ENCODE assay signal across 13 mouse cellular contexts in the genomic region with DNA sequence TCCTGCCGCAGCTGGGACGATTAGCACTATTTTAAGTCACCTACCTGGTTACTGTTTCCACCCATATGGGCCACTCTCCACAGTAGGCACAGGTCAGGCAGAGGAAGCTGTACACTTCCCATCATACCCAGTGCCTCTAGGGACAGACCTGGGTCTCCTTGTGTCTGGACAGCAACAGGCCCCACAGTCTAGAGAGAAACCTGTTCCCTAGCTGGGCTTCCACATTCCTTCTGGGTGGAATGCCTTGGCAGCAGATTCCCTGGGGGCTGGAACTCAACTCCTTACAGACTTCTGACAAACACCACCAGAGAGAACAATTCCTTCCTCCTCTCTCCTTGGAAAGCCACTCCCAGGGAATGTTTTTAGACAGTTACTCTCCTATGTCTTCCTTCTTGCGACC.
DNase-seq lines count a peak whose midpoint lies in the region; ATAC-seq and TF ChIP-seq lines count a peak whose summit lies in the region.
"Had no signal": no experiment of that assay in that cellular context is flagged by ENCODE, and none has a peak within 500 bp of the region (broad histone marks: within the 10 kb centered on the region; RNA-seq: fewer than 3 reads in every experiment).

No protein-coding gene starts in this region.

- DNase-seq in gastrocnemius, adult 2 months: no peak
- no peak for DNase-seq in gastrocnemius, postnatal 14 days
- DNase-seq in lung, adult 18-20 months: peak; percentile 17 to 43
- DNase-seq in lung, adult 2 months: no peak
- peak; percentile 43 for DNase-seq in lung, postnatal 10 days
- DNase-seq in yolk sac, embryonic 10.5 days (ENCODE audit: low spot score): peak; percentile 32
- no peak for DNase-seq in urinary bladder, postnatal 10 days (ENCODE audit: low spot score)
- no peak for DNase-seq in liver, postnatal 0 days
- DNase-seq: heart, adult 11 months; kidney, adult 11 months; thymus, postnatal 36 days had no signal

- intact Hi-C loops in gastrocnemius, adult 2 months (cut with DNase I): loop anchor here (5.0 kb wide), 1 partner anchor 35 kb away; no protein-coding TSS in a partner anchor
- intact Hi-C loops in gastrocnemius, postnatal 14 days (cut with DNase I; ENCODE audit: low total_unique reads): no loop called here

- TF ChIP-seq POLR2A in lung, adult 2 months (IDR thresholded peaks at IDR 0.05; ENCODE audit: borderline replicate concordance, extremely low read depth, low read depth, low read length): no peak

- no peaks in the 10 kb centered on the region; the same call in 1 of the 2 replicates for H3K4me1 ChIP-seq in lung, adult 2 months (ENCODE audit: control insufficient read depth, insufficient read depth, low read length)
- H3K4me1 ChIP-seq in liver, postnatal 0 days (ENCODE audit: insufficient read depth): peaks cover 47% of the 10 kb centered on the region
- H3K4me1 ChIP-seq: megakaryocyte, embryonic 14.5 days had no signal

- H3K4me3 ChIP-seq in gastrocnemius, adult 2 months: no peak overlapping the region
- no peak overlapping the region for H3K4me3 ChIP-seq in lung, adult 2 months (replicated peaks; ENCODE audit: extremely low read depth, low read depth, low read length)
- no peak overlapping the region for H3K4me3 ChIP-seq in liver, postnatal 0 days (ENCODE audit: low read depth, low read length)
- H3K4me3 ChIP-seq: megakaryocyte, embryonic 14.5 days had no signal

- no peak overlapping the region for H3K4me2 ChIP-seq in liver, postnatal 0 days (ENCODE audit: low read depth, low read length)
- H3K4me2 ChIP-seq: liver, embryonic 11.5 days had no signal

- no peak for ATAC-seq in liver, postnatal 0 days

- H3K27ac ChIP-seq in gastrocnemius, adult 2 months: peak overlapping the region; percentile 20; the same call in 1 of the 2 replicates
- no peak overlapping the region for H3K27ac ChIP-seq in liver, postnatal 0 days (ENCODE audit: low read depth)

- no peak for TF ChIP-seq EP300 in liver, postnatal 0 days (IDR thresholded peaks at IDR 0.05; ENCODE audit: low read depth)

- H3K9me3 ChIP-seq in liver, postnatal 0 days (ENCODE audit: low read length): no peaks in the 10 kb centered on the region

- no peak for TF ChIP-seq CTCF in gastrocnemius, adult 2 months (IDR thresholded peaks at IDR 0.05)
- TF ChIP-seq CTCF in lung, adult 2 months (IDR thresholded peaks at IDR 0.05; ENCODE audit: insufficient read depth, low read length): no peak
- TF ChIP-seq CTCF in liver, postnatal 0 days (IDR thresholded peaks at IDR 0.05; ENCODE audit: low read depth): no peak

- H3K9ac ChIP-seq in liver, postnatal 0 days (replicated peaks): no peak overlapping the region

- H3K36me3 ChIP-seq in liver, postnatal 0 days (replicated peaks; ENCODE audit: insufficient read depth, low read length): no peaks in the 10 kb centered on the region

- WGBS in lung, adult 2 months: 59% methylated on average over 3 of the region's 3 CpGs
- WGBS in liver, postnatal 0 days (ENCODE audit: insufficient replicate concordance): 74% methylated on average over 3 of the region's 3 CpGs

- no peaks in the 10 kb centered on the region for H3K27me3 ChIP-seq in liver, postnatal 0 days (ENCODE audit: insufficient read depth, low read length)

Comparison
In these comparisons a context has a peak if more than half of its experiments do, and no peak if none do; other contexts are left out.
1. DNase-seq: peak in lung, adult 18-20 months (2 of 2), lung, postnatal 10 days (single experiment) and yolk sac, embryonic 10.5 days (single experiment); none in gastrocnemius, adult 2 months (single experiment), gastrocnemius, postnatal 14 days (single experiment), lung, adult 2 months (single experiment), urinary bladder, postnatal 10 days (single experiment) and liver, postnatal 0 days (single experiment).